Mouse (Mus musculus) CH12.LX (cell line): ENCODE results near the gene Nelfb.

ENCODE experiments used
- CTCF ChIP-seq, 2 experiments: IDR thresholded peaks in 1 of 2; conservative IDR thresholded peaks in 1 of 2; 2 replicates each; pipeline ENCODE4 v1.5.1; 2011 to 2012; ENCODE audit warnings: low read depth in 2 of 2, low read length in 2 of 2, improper control_type of control experiment in 1 of 2, inconsistent platforms in 1 of 2, mild to moderate bottlenecking in 1 of 2, moderate library complexity in 1 of 2
- MAFK ChIP-seq: IDR thresholded peaks from 2 replicates; pipeline ENCODE4 v1.6.1; 2011; ENCODE audit warnings: low read length, improper control_type of control experiment; ENCODE audit not compliant: insufficient replicate concordance
- NELFE ChIP-seq: IDR thresholded peaks from 2 replicates; pipeline ENCODE4 v1.6.1; 2011; ENCODE audit warnings: low read depth, low read length, improper control_type of control experiment

- TF ChIP-seq NELFE = no peak
- TF ChIP-seq CTCF (conservative IDR thresholded peaks at IDR 0.05 in 1 of 2, IDR thresholded peaks at IDR 0.05 in 1 of 2; ENCODE audit: low read depth in 2 of 2, low read length in 2 of 2) = no peak
- no peak for TF ChIP-seq MAFK
Observed at GRCm38 (mm10) chr2:25179566-25180217, 31.6 kb downstream of the Nelfb start.
